Mouse (Mus musculus): Measurements from ENCODE around the gene Tfap4.

Gene Tfap4

GRCm38 (mm10) chr16:4520673-4521072 is 39.0 kb downstream of the Tfap4 start:
- no peak for DNase-seq (ENCODE audit: low spot score in 2 of 2)

GRCm38 (mm10) chr16:4519825-4520224 is 39.8 kb downstream of the Tfap4 start:
- no peak for DNase-seq (ENCODE audit: low spot score in 2 of 2)

GRCm38 (mm10) chr16:4519157-4519556 is 40.5 kb downstream of the Tfap4 start:
- DNase-seq (ENCODE audit: low spot score in 2 of 2), result no peak

- DNase-seq (ENCODE audit: low spot score in 2 of 2), result no peak
Measured at GRCm38 (mm10) chr16:4517906-4518305, 41.7 kb downstream of the Tfap4 start.

GRCm38 (mm10) chr16:4514383-4514782 is 45.3 kb downstream of the Tfap4 start:
- no peak for DNase-seq (ENCODE audit: low spot score in 2 of 2)

- DNase-seq (ENCODE audit: low spot score in 2 of 2), result peak in 1 of 2 experiments; percentile 64
Measured at GRCm38 (mm10) chr16:4512661-4513438, 46.8 kb downstream of the Tfap4 start.

GRCm38 (mm10) chr16:4511371-4511770 is 48.3 kb downstream of the Tfap4 start:
- DNase-seq (ENCODE audit: low spot score in 2 of 2), result no peak

GRCm38 (mm10) chr16:4506181-4506580 is 53.5 kb downstream of the Tfap4 start:
- no peak for DNase-seq (ENCODE audit: low spot score in 2 of 2)

- no peak for DNase-seq (ENCODE audit: low spot score in 2 of 2)
Measured at GRCm38 (mm10) chr16:4503495-4503894, 56.2 kb downstream of the Tfap4 start.

GRCm38 (mm10) chr16:4502568-4502967 is 57.1 kb downstream of the Tfap4 start:
- DNase-seq (ENCODE audit: low spot score in 2 of 2), result no peak

- DNase-seq (ENCODE audit: low spot score in 2 of 2), result no peak
Measured at GRCm38 (mm10) chr16:4501703-4502102, 58.0 kb downstream of the Tfap4 start.

- DNase-seq (ENCODE audit: low spot score in 2 of 2), result peak in 1 of 2 experiments; percentile 35
Measured at GRCm38 (mm10) chr16:4500598-4501385, 58.9 kb downstream of the Tfap4 start.

GRCm38 (mm10) chr16:4497762-4498607 is 61.7 kb downstream of the Tfap4 start:
- no peak for DNase-seq (ENCODE audit: low spot score in 2 of 2)

- DNase-seq (ENCODE audit: low spot score in 2 of 2), result no peak
Measured at GRCm38 (mm10) chr16:4496470-4496869, 63.2 kb downstream of the Tfap4 start.

- DNase-seq (ENCODE audit: low spot score in 2 of 2), result peak; percentile 21 to 32
Measured at GRCm38 (mm10) chr16:4495861-4496260, 63.8 kb downstream of the Tfap4 start.

Measured in urinary bladder, postnatal 36 days (tissue).